ENCODE assay signal across 28 mouse cellular contexts in genomic region chr7:95725716-95726487, GRCm38 (mm10).
DNase-seq lines count a peak whose midpoint lies in the region; ATAC-seq and TF ChIP-seq lines count a peak whose summit lies in the region.
"Had no signal": no experiment of that assay in that cellular context is flagged by ENCODE, and none has a peak within 500 bp of the region (broad histone marks: within the 10 kb centered on the region; RNA-seq: fewer than 3 reads in every experiment).

No protein-coding gene starts in this region.

- peak overlapping the region; percentile 62 for H3K27ac ChIP-seq in forebrain, embryonic 15.5 days (replicated peaks)
- H3K27ac ChIP-seq in forebrain, embryonic 10.5 days: no peak overlapping the region
- peak overlapping the region; percentile 18; the same call in 1 of the 2 replicates for H3K27ac ChIP-seq in layer of hippocampus, adult 2 months
- H3K27ac ChIP-seq: gastrocnemius, adult 2 months; hindbrain, embryonic 13.5 days; kidney, postnatal 0 days; left cerebral cortex, adult 2 months; limb, embryonic 12.5 days; liver, embryonic 15.5 days; neural tube, embryonic 15.5 days had no signal

- H3K27me3 ChIP-seq in forebrain, embryonic 15.5 days: no peaks in the 10 kb centered on the region
- no peaks in the 10 kb centered on the region for H3K27me3 ChIP-seq in forebrain, embryonic 10.5 days (ENCODE audit: poor library complexity, severe bottlenecking)
- H3K27me3 ChIP-seq: hindbrain, embryonic 13.5 days; liver, embryonic 15.5 days; neural tube, embryonic 15.5 days; Patski had no signal

- peaks cover 4% of the 10 kb centered on the region; the same call in 1 of the 2 replicates for H3K4me1 ChIP-seq in forebrain, embryonic 15.5 days
- no peaks in the 10 kb centered on the region for H3K4me1 ChIP-seq in forebrain, embryonic 10.5 days
- H3K4me1 ChIP-seq: hindbrain, embryonic 13.5 days; liver, embryonic 15.5 days; neural tube, embryonic 15.5 days had no signal

- TF ChIP-seq CTCF in layer of hippocampus, adult 2 months (conservative IDR thresholded peaks at IDR 0.05): no peak
- no peak for TF ChIP-seq CTCF in brain, embryonic 14.5 days (IDR thresholded peaks at IDR 0.05; ENCODE audit: borderline replicate concordance, extremely low read depth, insufficient read depth, insufficient read length)

- no peaks in the 10 kb centered on the region for H3K36me3 ChIP-seq in forebrain, embryonic 15.5 days
- H3K36me3 ChIP-seq in forebrain, embryonic 10.5 days (replicated peaks): no peaks in the 10 kb centered on the region
- H3K36me3 ChIP-seq: hindbrain, embryonic 13.5 days; limb, embryonic 12.5 days; liver, embryonic 15.5 days; neural tube, embryonic 15.5 days had no signal

- H3K4me3 ChIP-seq in forebrain, embryonic 15.5 days: no peak overlapping the region
- H3K4me3 ChIP-seq in forebrain, embryonic 10.5 days: no peak overlapping the region
- no peak overlapping the region for H3K4me3 ChIP-seq in layer of hippocampus, adult 2 months
- H3K4me3 ChIP-seq: gastrocnemius, adult 2 months; hindbrain, embryonic 13.5 days; left cerebral cortex, adult 2 months; limb, embryonic 12.5 days; liver, embryonic 15.5 days; neural tube, embryonic 15.5 days had no signal

- no peaks in the 10 kb centered on the region for H3K9me3 ChIP-seq in forebrain, embryonic 15.5 days
- no peaks in the 10 kb centered on the region for H3K9me3 ChIP-seq in forebrain, embryonic 10.5 days
- H3K9me3 ChIP-seq: hindbrain, embryonic 13.5 days; limb, embryonic 12.5 days; liver, embryonic 15.5 days; neural tube, embryonic 15.5 days had no signal

- ATAC-seq in forebrain, embryonic 15.5 days (replicated peaks): peak; percentile 85
- ATAC-seq: intestine, embryonic 16.5 days; Patski had no signal

- TF ChIP-seq POLR2A in brain, embryonic 14.5 days (IDR thresholded peaks at IDR 0.05; ENCODE audit: borderline replicate concordance, extremely low read depth, insufficient read depth, insufficient read length, poor library complexity, severe bottlenecking): no peak

- no peak overlapping the region for H3K4me2 ChIP-seq in forebrain, embryonic 15.5 days (replicated peaks)
- H3K4me2 ChIP-seq: heart, embryonic 11.5 days; hindbrain, embryonic 13.5 days; limb, embryonic 12.5 days; liver, embryonic 15.5 days; lung, embryonic 14.5 days; neural tube, embryonic 15.5 days had no signal

- DNase-seq in forebrain, embryonic 10.5 days (ENCODE audit: extremely low spot score, low spot score): no peak
- DNase-seq in layer of hippocampus, adult 2 months (ENCODE audit: low spot score in 2 of 2): peak; percentile 16 to 33
- DNase-seq in layer of hippocampus, postnatal 36 days: no peak
- DNase-seq in brain, embryonic 14.5 days (ENCODE audit: low read depth): peak; percentile 76
- DNase-seq in layer of hippocampus, adult 9-11 months: peak; percentile 53
- DNase-seq in ovary, postnatal 10 days (ENCODE audit: low spot score): no peak
- DNase-seq: adrenal gland, postnatal 14 days; cerebellum, adult 8-10 months; cerebellum, postnatal 25 days; gastrocnemius, adult 2 months; gastrocnemius, postnatal 36 days; heart, adult 18-20 months; heart, postnatal 4 days; kidney, adult 8-10 months; kidney, postnatal 4 days; lung, embryonic 14.5 days; lung, postnatal 14 days; midbrain, embryonic 14.5 days had no signal

- 51% methylated on average over 2 of the region's 2 CpGs for WGBS in forebrain, embryonic 15.5 days
- 80% methylated on average over 2 of the region's 2 CpGs for WGBS in forebrain, embryonic 10.5 days

- no peak overlapping the region for H3K9ac ChIP-seq in forebrain, embryonic 15.5 days (replicated peaks)
- H3K9ac ChIP-seq: hindbrain, embryonic 13.5 days; limb, embryonic 12.5 days; liver, embryonic 15.5 days; lung, embryonic 14.5 days; neural tube, embryonic 15.5 days had no signal

Comparison
In these comparisons a context has a peak if more than half of its experiments do, and no peak if none do; other contexts are left out.
1. DNase-seq: peak in layer of hippocampus, adult 2 months (2 of 2), brain, embryonic 14.5 days (single experiment) and layer of hippocampus, adult 9-11 months (single experiment); none in forebrain, embryonic 10.5 days (single experiment), layer of hippocampus, postnatal 36 days (0 of 2) and ovary, postnatal 10 days (single experiment).